Mouse (Mus musculus): ENCODE results near the gene Xkr8. TPM values are rescaled to one million over a fixed set of nuclear protein-coding genes. Genes with fewer than 3 reads are reported as not detected.
"Not testable (repeated sequence)": the region's sequence is repeated elsewhere in the genome, so short reads cannot be mapped to it uniquely, and the experiment has no call there.

The Xkr8 gene
- total RNA-seq, 2 experiments from 2014 or later, result 5.4 to 7.3 TPM

GRCm38 (mm10) chr4:132741491-132741890, 9.1 kb upstream of the Xkr8 start:
- no peak for DNase-seq (ENCODE audit: low spot score in 2 of 2)

DNA sequence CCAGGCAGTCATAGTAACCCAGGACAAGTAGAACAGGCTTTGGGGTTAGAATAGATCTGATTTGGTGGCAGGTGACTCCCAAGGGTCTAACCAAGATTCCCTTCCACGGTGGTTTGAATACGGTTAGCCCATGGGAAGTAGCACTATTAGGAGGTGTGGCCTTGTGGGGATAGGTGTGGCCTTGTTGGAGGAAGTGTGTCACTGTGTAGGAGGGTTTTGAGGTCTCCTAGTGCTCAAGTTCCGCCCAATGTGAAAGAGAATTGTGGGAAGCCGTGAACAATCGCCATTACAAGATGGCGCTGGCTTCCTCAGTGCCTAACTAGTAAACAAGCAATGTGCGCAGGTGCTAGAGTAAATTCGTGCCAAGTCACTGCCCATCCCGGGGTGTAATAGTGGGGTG, 4.8 kb upstream of the Xkr8 start:
- DNase-seq (ENCODE audit: low spot score in 2 of 2), result not testable (repeated sequence)

DNA sequence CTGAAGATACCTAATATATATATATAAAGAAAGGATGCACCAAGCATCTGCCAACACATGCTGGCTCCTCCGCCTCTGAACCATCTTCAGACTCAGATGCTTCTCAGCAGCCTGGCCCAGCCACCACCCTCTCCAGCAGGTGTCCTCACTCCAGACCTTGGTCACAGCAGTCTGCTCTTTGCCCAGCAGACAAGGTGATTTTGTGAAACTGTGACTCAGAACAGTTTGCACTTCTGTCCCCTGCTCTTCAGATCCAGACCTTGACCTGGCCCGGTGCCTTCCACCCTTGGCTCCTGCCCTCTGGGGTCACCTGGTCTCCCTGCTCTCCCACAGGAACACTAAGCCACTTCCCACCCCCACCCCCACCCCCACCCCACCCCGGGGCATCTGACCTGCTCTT, 3.5 kb upstream of the Xkr8 start:
- DNase-seq (ENCODE audit: low spot score in 2 of 2), result no peak

DNA sequence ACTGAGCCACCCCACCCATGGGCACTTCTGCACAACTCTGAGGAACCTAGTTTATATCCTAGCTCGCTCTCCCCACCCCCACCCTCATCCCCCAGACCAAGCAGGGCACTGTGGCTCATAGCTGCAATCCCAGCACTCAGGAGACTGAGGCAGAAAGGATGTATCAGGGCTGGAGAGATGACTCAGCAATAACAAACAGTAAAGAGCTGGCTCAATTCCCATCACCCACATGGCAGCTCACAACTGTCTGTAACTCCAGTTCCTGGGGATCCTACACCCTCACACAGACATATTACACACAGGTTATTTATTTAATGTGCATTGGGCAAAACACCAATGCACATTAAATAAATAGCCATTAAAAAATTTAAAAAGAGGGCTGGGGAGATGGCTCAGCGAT, 3.0 kb upstream of the Xkr8 start:
- no peak for DNase-seq (ENCODE audit: low spot score in 2 of 2)

DNA sequence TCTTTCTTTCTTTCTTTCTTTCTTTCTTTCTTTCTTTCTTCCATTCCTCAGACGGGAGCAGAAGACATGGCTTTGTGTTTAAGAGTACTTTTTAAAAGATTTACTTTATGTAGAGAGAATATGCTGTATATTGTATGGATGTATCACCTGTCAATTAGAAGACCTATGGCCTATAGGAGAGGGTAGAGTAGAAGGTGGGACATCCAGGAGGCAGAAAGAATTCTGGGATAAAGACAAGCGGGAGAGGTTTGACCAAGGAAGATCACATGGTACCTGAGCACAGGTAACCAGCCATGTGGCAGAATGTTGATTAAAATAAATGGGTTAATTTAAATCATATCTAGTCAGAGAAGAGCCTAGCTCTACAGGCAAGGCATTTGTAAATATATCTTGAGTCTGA, 2.4 kb upstream of the Xkr8 start:
- no peak for DNase-seq (ENCODE audit: low spot score in 2 of 2)

DNA sequence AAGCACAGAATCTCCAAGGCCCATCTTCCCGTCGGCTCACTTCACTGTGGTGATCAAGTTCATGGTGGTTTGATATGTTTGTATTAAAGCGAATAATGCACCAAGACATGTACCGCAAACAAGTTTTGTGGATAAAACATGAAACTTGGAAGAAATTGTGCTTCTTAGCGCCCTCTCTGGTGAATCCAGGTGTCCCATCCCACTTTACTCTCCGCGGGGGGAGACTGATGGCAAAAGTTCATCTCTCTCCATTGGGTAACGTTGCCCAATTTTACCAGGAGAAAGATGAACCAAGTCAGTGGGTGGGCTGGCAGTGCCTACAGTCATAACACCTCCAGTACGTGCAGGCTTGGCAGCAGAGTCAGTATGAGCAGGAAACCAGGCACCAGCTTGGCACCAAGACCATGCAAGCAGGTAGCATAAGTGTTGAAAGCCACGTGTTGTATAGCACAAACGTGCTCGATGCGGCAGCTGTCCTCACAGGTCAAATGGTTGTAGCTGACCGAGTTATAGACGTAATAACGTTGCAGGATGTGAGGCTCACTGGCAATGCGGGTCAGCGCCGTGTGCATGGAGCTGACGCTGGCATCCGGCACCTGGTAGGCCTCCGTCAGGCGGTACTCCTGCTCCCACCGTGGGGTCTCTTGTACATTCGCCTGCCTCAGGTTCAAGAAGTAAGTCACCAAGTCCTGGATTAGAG, 875 bp upstream of the Xkr8 start:
- DNase-seq (ENCODE audit: low spot score in 2 of 2), result no peak

GRCm38 (mm10) chr4:132731616-132732015, 730 bp downstream of the Xkr8 start:
- no peak for DNase-seq (ENCODE audit: low spot score in 2 of 2)

DNA sequence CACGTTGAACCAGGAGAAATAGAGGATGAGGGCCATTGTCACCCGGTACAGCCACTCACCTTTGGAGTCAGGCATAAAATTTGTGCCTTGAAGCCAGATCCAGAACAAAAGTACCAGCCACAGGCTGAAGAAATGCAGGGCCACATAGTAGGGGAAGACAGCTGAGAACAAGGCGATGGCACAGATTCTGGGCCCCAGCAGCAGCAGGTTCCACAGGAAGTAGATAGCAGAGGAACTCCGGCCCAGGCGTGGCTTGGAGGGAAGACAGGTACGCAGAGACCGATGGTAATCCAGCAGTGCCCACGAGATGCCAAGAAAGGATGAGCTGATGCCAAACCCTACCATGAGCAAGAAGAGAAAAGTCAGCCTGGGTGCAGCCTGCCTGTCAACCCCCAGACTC, 4.1 kb downstream of the Xkr8 start:
- DNase-seq (ENCODE audit: low spot score in 2 of 2), result no peak

DNA sequence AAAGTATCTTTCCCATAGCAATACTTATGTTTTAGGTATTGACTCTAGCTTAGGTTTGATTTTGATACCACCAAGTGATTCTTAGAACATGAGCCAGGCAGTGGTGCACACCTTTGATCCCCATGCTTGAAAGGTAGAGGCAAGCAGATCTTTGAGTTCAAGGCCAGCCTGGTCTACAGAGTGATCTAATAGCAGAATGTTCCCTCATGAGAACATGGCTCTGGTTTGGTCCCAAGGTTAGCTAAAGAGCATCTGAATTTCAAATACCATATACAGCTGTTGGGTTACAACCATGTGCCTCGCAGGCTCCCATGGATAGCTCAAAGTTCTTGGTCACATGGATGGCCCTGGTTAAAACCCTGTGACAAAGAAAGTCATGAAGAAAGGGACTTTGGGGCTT, 14.1 kb downstream of the Xkr8 start:
- no peak for DNase-seq (ENCODE audit: low spot score in 2 of 2)

GRCm38 (mm10) chr4:132713181-132713580, 19.2 kb downstream of the Xkr8 start:
- DNase-seq (ENCODE audit: low spot score in 2 of 2), result no peak

DNA sequence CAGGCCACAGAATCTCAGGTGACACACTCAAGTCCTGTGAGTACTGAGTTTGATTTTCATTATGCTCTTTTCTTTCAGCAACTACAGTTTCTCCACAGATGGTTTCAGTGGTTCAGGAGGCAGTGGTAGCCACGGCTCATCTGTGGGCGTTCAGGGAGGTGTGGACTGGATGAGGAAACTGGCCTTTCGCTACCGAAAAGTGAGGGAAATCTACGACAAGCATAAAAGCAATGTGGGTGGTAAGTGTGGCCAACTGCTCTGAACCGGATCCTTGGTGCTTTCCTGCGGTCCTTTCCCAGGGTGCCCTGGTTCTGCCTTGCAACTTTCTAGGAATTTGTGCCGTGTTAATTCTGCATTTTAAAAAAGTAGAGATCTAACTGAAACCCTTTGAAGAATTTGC, 25.5 kb downstream of the Xkr8 start:
- no peak for DNase-seq (ENCODE audit: low spot score in 2 of 2)

GRCm38 (mm10) chr4:132702076-132702475, 30.3 kb downstream of the Xkr8 start:
- no peak for DNase-seq (ENCODE audit: low spot score in 2 of 2)

DNA sequence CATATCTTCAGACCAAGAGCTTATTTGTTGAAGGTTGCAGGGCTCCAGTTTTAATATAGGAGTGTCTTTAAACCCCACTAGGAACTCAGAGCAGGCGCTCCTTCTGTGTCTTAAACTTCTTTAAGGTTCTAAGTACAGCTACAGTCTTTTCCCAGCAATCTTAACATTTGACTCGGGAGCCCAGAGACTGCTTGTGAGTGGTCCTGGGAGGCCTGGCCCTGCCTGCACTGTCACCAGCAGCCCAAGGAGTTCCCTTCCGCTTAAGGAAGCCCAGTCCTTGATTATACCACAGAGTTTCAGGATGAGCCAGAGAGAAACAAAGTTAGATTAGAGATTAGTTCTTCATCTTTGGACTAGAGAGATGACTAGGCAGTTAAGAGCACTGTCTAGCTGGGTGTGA, 39.0 kb downstream of the Xkr8 start:
- DNase-seq (ENCODE audit: low spot score in 2 of 2), result no peak

DNA sequence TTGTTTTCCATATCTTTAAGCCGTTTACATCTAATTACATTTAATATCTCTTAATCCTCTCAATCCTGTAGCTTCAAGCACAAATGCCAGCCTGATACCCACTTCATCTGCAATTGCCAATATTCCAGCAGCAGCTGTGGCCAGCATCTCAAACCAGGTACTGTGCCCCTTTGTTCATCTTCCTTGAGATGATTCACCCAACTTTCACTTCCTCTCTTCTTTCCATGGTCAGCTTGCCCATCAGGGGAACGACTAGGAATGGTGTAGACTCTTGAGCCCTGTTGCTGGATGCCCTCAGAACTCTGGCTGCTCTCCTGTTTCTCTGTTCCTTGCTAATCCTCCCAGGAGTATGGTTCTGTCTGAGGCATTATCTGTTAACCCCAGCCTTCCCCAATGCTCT, 42.7 kb downstream of the Xkr8 start:
- no peak for DNase-seq (ENCODE audit: low spot score in 2 of 2)

GRCm38 (mm10) chr4:132676771-132677539, 55.4 kb downstream of the Xkr8 start:
- no peak for DNase-seq (ENCODE audit: low spot score in 2 of 2)

Other genes with a start within 250 kb of the Xkr8 start
- gene Sesn2, start 222.0 kb downstream of the Xkr8 start, total RNA-seq (2021), result 10 to 100 TPM; 12.5 to 14.3 TPM
- gene Atpif1, start 198.9 kb downstream of the Xkr8 start, total RNA-seq (2021), result 100 to 1,000 TPM; 533 to 549 TPM
- gene Dnajc8, start 197.0 kb downstream of the Xkr8 start, total RNA-seq (2021), result 100 to 1,000 TPM; 110 to 116 TPM
- gene Ptafr, start 168.5 kb downstream of the Xkr8 start, total RNA-seq (2021), result 1 to 10 TPM; 2.1 to 2.4 TPM
- gene Eya3, start 93.6 kb downstream of the Xkr8 start, total RNA-seq (2021), result 10 to 100 TPM; 24.3 to 27.3 TPM
- gene Smpdl3b, start 24.7 kb upstream of the Xkr8 start, total RNA-seq (2021), result 1 to 10 TPM; 2.2 to 3.0 TPM
- 10 to 100 TPM; 31.9 to 38.5 TPM for gene Rpa2, start 35.8 kb upstream of the Xkr8 start, total RNA-seq (2021)
- gene Themis2, start 63.8 kb upstream of the Xkr8 start, total RNA-seq (2021), result 1 to 10 TPM; 2.6 to 2.8 TPM
- 10 to 100 TPM; 56.5 to 56.7 TPM for gene Ppp1r8, start 110.6 kb upstream of the Xkr8 start, total RNA-seq (2021)
- gene Stx12, start 152.0 kb upstream of the Xkr8 start, total RNA-seq (2021), result 10 to 100 TPM; 54.8 to 58.3 TPM
- 10 to 100 TPM; 37.0 to 37.1 TPM for gene Fam76a, start 190.0 kb upstream of the Xkr8 start, total RNA-seq (2021)
- gene Fgr, start 241.5 kb upstream of the Xkr8 start, total RNA-seq (2021), result 1 to 10 TPM; 1.2 to 1.5 TPM